Mouse (Mus musculus) spleen, adult 2 months (tissue): Measurements from ENCODE around the gene Olfr69.

Source experiments
- CTCF ChIP-seq: fragments of 200-500 bp; IDR thresholded peaks from 2 replicates; pipeline ENCODE4 v1.5.1; 2011; ENCODE audit warnings: mild to moderate bottlenecking, inconsistent platforms; ENCODE audit not compliant: insufficient read depth, insufficient read length, insufficient replicate concordance; ENCODE audit errors: extremely low read depth
- POLR2A ChIP-seq: fragments of 200-500 bp; IDR thresholded peaks from 2 replicates; pipeline ENCODE4 v1.6.1; 2011; ENCODE audit warnings: low read depth, low read length, inconsistent platforms

DNA sequence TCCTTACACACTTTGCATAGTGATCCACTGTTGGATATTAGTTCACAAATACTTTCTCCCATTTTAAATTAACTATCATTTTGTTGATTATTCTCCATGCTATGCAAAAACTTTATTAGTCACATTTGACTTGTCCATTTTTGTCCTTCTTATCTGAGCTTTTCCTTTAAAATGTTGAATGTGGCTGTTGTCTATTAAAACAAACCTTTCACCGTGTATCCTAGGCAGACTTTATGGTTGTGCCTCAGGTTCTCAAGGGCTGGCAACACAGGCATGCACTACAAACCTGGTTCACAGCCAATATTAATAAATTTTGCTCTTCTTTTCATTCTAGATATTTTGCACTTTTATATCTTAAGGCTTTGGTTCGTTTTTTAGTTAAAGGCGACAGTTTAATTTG, 39.4 kb upstream of the Olfr69 start:
- no peak for TF ChIP-seq POLR2A
- TF ChIP-seq CTCF = no peak
